Mouse (Mus musculus): ENCODE data around the gene Rpa2.

GRCm38 (mm10) chr4:132807771-132808641, 39.9 kb downstream of the Rpa2 start:
- TF ChIP-seq TAL1 (IDR thresholded peaks at IDR 0.05; ENCODE audit: low read length), result no peak
- no peak for TF ChIP-seq GATA1 (IDR thresholded peaks at IDR 0.05; ENCODE audit: low read length)
